Mouse (Mus musculus): ENCODE results near the gene Npr2. TPM values are rescaled to one million over a fixed set of nuclear protein-coding genes. Genes with fewer than 3 reads are reported as not detected.

Gene Npr2
- total RNA-seq, 1 experiment from 2014 or later: 0.38 TPM

DNA sequence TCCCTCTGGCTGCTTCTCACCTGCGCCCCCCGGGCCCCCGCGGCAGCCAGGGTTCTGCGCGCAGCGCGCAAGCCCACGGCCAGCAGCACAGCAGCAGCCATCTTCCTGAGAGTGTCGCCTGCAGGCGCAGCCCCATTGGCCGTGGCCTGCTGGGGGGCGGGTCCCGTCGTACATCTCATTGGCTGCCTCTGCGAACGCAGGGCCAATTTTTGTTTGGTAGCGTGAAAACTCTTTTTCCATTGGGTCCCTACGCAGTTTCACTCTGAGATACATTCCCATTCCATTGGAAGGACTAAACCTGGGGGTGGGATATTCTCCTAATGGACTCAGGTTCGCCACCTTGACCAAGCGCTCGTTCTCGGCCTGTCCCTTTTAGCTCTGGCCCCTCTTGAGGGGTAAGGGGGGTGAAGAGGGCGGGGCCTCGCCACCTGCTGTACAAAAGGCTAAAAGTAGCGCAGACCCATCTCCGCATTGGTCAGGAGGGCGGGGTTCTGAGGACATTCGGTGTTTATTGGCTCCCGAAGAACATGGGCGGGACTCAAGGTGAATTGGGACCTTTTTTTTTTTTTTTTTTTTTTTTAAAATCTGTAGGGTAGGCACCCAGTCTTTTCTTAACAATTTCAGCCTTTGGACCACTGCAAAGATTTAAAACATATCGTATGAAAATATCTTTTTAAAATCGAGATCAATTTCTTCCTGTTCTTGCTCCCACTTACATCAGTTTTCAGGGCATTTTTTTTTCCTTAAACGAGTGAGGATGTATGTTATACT lies 24.8 kb downstream of the Npr2 start, which contains the start of gene Hint2:
Gene Hint2, minus strand, starts transcription at position 128 of the 771 bp plus-strand sequence.
- ATAC-seq (replicated peaks; ENCODE audit: insufficient number of reproducible peaks, low FRiP score, low TSS enrichment, poor library complexity, severe bottlenecking): peak; percentile 96

DNA sequence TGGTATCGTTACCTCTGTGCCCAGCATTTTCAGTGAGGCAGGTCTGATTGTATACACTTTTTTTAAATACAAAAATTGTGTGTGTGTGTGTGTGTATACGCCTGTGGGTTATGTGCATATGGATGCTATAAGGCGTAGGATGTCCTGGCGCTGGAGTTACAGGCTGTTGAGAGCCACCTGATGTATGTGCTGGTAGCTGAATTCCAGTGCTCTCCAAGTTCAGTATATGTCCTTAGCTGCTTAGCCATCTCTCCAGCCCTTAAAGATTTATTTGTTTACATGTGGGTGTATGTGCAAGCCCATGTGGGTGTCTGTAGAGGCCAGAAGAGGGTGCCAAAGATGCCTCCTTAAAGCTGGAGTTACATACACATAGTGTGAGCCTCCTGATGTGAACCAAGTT lies 25.4 kb downstream of the Npr2 start:
- no peak for ATAC-seq (replicated peaks; ENCODE audit: insufficient number of reproducible peaks, low FRiP score, low TSS enrichment, poor library complexity, severe bottlenecking)

DNA sequence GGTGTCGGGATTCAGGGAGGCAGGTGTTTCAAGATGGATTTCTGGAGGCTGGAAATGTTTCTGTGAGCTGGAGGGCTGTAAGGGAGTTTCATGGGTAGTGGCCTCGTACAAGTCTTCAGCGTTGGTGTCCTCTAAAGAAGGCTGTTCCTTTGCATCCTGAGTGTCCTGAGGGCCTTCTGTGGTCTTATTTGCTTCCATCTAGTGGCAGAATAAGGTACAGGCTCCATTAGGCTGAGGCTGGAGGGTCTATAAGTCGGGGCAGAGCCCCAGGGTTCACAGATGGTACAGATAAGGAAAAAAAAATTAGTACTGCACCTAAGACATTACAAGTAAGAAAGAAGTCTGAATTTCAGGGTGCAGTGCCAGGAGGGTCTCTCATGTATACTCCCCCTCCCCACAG lies 34.7 kb downstream of the Npr2 start:
- ATAC-seq (replicated peaks; ENCODE audit: insufficient number of reproducible peaks, low FRiP score, low TSS enrichment, poor library complexity, severe bottlenecking): no peak

DNA sequence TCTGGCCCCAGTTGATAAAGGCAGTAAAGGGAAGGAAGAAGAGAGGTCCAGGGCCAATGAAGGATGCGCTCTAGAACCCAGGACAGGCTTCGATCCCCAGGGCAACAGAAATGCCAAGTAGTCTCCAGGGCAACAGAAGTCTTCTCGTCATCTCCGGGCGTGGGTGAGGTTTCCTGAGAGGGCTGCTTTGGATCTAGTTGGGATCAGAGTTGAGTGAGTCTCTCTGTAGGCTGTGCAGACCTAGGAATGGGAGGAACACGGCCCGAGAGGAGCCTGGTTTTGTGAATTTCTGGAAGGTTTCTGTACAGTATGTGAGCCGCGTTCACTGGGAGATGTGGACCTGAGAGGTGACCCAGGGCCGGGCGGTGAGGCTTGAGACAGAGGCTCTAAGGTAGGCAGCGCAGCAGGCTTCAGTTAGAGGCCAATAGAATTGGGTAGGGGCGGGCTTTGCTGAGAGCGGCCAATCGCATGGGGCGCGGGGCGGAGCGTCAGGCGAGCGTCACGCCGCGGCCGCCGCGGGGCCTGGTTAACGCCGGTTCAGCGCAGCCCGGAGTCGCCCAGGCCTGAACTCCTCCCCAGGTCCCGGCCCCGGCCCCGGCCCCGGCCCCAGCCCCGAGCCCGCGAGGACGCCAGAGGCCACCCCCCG lies 37.2 kb downstream of the Npr2 start, which contains the start of the genes Tmem8b and Fam221b:
Gene Tmem8b, plus strand, starts transcription at position 190 of the 646 bp plus-strand sequence.
Gene Fam221b, minus strand, starts transcription at position 364 of the 646 bp plus-strand sequence.
- peak; percentile 89 for ATAC-seq (replicated peaks; ENCODE audit: insufficient number of reproducible peaks, low FRiP score, low TSS enrichment, poor library complexity, severe bottlenecking)

DNA sequence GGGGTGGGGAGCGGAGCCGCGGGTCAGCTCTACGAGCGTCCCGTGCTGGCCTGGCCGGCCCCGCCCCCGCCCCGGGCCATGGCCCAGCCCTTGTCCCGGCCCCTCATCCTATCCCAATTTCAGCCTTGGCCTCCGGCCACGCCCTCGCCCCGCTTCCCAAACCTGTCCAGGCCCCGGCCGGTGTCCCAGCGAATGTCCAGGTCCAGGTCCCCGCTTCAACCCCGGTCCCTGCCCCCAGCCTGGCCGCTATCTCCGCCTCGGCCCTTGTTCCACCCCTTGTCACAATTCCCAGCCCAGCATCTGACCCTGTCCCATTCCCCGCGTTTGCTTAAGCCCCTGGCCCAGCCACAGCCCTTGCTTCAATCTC lies 37.7 kb downstream of the Npr2 start:
- ATAC-seq (replicated peaks; ENCODE audit: insufficient number of reproducible peaks, low FRiP score, low TSS enrichment, poor library complexity, severe bottlenecking): no peak

DNA sequence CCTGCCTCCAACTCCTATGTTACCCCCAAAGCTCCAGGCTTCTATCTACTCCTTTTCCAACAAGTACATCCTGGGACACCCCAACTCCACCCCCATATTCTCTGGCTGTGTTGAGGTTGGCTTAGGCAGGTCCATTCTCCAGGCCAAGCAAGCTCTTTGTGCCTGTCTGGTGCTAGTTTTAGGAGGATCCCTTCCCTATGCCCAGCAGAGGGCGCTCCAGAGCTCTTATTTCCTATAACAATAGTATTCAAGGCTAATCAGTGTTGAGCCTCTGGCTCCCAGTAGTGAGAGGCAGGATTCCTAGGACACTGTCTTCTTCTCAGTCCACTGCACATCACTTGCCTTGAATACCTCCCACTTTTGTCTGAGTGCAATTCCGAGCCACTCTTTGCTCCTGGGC lies 40.3 kb downstream of the Npr2 start:
- ATAC-seq (replicated peaks; ENCODE audit: insufficient number of reproducible peaks, low FRiP score, low TSS enrichment, poor library complexity, severe bottlenecking): peak; percentile 45

DNA sequence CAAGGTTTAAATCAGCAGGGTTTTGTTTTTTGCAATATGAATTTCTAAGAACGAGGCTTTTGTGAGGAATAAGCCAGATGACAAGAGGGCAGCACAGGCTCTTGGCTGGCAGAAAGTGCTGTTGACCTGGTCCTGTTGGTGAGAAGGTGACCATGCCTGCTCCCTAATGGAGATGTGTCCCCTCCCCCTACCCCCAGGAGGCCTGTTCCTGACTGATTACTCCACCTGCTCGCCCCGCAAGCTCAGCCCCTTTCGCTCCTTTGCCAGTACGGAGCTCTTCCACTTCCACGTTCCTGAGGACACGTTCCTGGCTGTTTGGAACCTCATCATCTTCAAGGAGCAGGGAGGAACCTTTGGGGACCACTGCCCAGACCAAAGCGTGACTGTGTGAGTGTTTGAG lies 42.0 kb downstream of the Npr2 start:
- no peak for ATAC-seq (replicated peaks; ENCODE audit: insufficient number of reproducible peaks, low FRiP score, low TSS enrichment, poor library complexity, severe bottlenecking)

DNA sequence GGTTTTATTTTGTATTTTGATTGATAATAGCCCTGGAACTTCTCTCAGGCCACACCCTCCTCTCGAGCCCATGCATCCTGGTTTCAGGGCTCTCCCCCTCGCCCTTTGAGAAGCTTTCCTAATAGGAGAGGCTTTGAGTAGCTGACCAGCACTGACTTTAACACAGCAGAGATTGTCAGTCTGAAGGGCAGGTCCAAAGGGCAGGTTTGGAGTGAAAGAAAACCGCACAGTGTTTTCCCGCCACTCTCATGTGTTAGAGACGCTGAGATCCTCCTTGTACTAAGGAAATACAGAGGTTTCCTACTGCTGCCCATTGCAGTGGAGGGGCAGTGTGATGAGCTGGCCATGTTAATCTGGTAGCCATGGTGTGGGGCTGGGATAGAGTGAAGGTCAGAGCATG lies 43.2 kb downstream of the Npr2 start:
- ATAC-seq (replicated peaks; ENCODE audit: insufficient number of reproducible peaks, low FRiP score, low TSS enrichment, poor library complexity, severe bottlenecking): no peak

DNA sequence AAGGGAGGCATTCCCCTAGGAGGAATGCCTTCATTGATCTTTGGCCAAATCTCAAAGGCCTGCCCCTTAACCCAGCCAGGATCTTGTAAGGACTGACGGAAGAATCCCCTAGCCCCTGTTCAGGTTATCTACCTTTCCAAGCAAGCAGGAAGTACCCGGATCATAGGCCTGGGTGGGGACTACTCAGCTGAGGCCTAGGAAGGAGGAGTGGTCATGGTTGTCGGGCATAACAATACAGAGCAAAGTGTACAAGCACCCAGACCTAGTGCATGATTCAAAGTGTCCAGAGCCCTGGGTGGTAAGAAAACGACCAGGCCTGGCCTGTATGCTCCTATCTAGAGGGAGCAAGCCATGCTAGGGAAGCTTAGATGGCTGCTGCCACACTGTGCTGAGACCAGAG lies 43.9 kb downstream of the Npr2 start:
- ATAC-seq (replicated peaks; ENCODE audit: insufficient number of reproducible peaks, low FRiP score, low TSS enrichment, poor library complexity, severe bottlenecking): no peak

DNA sequence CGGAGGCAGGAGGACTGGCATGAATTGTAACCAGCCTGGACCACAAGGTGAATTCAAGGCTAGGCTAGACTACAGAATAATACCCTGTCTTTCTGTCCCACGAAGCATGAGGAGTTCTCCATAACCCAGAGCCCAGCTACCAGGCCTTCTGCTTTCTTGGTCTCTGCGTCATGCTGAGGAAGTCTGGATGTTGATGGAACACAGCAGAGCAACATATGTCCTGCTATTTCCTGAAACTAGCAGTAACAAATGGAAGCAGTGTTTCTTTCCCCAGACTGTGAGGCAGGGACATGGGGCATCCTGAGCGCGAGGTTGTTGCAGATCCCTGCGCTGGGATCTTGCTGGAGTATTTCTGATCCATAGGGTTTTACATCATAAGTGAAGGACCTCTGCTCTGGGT lies 46.8 kb downstream of the Npr2 start:
- no peak for ATAC-seq (replicated peaks; ENCODE audit: insufficient number of reproducible peaks, low FRiP score, low TSS enrichment, poor library complexity, severe bottlenecking)

DNA sequence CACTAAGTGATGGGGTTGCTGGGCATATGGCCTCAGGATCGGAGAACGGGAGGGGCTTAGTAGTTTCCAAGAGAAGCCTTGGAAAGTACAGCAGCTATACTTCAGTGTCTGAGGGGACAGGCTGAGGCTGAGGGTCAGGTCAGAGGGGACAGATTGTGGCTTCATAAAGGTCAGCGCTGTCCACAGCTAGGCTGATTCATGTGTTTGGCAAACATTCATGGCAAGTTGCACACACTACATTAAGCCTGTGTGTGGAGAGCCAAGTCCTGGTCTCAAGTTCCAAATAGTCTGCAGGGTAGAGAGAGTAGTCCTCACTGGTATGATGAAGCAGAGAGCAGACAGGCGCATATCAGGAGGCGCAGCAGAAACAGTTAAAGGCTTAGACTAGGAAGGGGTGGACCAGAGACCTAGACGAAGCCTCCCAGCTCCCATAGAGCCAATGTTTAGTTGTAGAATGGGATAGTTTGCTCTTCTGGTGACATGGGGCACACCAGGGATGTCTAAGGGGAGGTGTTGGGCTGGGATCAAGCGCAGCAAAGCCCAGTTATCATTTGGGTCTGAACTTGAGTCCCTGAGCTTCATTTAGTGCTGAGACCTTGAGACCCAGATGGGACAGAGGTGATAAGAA lies 47.8 kb downstream of the Npr2 start:
- no peak for ATAC-seq (replicated peaks; ENCODE audit: insufficient number of reproducible peaks, low FRiP score, low TSS enrichment, poor library complexity, severe bottlenecking)

DNA sequence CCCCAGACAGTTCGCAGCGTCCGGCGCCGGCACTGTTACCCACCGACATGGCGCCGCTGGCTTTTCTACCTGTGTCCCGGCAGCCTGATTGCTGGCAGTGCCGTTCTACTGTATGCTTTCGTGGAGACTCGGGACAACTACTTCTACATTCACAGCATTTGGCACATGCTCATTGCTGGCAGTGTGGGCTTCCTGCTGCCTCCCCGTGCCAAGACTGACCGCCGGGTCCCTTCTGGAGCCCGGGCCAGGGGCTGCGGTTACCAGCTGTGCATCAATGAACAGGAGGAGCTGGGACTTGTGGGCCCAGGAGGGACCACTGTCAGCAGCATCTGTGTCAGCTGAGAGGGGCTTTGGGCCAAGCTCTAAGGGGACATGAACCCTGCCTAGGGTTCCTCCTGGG lies 58.3 kb downstream of the Npr2 start:
- no peak for ATAC-seq (replicated peaks; ENCODE audit: insufficient number of reproducible peaks, low FRiP score, low TSS enrichment, poor library complexity, severe bottlenecking)

DNA sequence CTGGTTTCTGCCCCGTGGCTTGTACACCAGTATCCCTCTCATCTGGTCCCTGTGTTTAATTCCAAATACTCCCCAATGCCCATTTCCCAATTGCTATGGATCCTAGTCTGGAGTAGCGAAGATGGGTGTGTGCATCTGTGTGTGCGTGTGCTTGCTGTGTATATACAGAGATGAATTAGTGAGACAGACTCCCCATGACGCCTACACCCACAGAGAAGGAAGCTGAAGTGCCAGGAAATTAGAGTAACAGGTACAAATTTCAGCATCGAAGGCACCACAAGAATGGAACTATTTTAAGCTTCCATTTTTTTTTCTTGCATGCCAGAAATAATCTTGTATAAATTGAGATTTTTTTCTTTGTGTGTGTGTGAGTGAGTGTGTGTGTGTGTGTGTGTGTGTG lies 59.3 kb downstream of the Npr2 start:
- no peak for ATAC-seq (replicated peaks; ENCODE audit: insufficient number of reproducible peaks, low FRiP score, low TSS enrichment, poor library complexity, severe bottlenecking)

DNA sequence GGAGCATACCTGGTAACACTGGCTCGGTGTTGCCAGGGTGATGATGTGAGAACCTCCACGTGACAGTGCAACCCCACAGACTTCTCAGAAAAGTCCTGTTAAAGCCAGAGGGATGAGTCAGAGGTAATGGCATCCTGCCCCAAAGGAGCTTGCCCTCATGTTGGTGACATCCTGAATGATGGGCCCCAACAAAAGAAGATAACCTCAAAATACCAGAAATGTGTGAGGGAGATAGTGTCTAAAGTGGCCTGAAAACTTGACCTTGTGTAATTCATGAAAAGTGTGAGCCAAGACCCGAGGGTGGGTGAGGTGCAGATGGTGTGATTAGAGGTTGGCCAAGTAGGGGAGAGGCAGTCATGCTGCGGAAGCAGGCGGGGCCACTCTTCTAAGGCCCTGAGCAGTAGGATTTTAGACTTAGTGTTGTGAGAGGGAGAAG lies 62.1 kb downstream of the Npr2 start:
- peak; percentile 60 for ATAC-seq (replicated peaks; ENCODE audit: insufficient number of reproducible peaks, low FRiP score, low TSS enrichment, poor library complexity, severe bottlenecking)

DNA sequence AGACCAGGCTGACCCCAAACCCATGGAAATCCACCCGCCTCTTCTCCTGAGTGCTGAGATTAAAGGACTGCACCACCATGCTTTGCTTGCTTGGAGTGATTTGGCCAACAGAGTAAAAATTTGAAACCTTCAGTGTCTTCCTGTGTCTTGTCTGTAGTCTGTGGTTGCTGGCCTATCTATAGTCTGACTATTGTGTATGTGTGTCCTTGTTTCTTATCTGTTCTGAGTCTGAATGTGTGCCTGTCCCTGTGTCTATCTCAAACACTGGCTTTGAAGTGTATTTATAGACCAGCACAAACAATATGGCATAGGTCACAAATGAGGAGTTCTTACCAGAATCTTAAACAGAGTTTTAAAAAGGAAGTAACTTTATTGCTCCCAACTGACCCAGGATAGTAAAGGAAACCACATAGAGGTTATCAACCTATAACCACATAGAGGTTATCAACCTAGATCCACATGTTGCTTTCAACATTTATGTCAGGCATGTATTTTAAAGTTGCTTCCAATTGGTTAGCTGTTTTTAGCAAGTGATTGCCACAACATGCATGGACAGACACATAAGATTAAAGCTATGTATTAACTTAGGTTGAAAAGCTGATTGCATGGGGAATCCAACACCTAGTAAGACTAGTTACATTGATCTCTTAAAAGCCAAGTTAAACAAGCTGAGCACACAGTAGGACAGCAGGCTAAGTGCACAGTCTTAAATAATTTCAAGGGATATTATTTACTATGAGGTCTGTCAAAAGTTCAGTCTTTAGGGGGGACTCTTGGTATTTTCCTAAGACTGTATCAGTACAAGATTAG lies 62.9 kb downstream of the Npr2 start:
- no peak for ATAC-seq (replicated peaks; ENCODE audit: insufficient number of reproducible peaks, low FRiP score, low TSS enrichment, poor library complexity, severe bottlenecking)

DNA sequence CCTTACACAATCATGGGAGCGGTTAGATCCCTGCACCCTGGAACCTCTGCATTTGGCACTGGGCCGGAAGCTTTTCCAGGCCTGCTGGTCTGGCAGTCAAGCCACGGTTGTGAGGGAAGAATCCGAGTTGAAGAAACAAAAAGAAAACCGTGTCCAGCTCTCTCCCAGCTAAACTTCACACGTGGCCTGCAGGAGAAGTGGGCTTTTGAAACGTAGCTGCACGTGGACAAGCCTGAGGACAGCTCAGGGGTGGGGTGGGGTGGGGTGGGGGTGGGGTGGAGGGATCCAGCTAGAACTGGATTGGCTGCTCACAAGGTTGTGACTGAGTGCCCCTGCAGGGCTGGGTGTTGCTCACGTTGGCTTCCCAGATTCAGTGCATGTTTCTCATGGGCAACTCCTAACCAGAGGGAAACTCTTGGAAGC lies 63.5 kb downstream of the Npr2 start:
- ATAC-seq (replicated peaks; ENCODE audit: insufficient number of reproducible peaks, low FRiP score, low TSS enrichment, poor library complexity, severe bottlenecking): no peak

DNA sequence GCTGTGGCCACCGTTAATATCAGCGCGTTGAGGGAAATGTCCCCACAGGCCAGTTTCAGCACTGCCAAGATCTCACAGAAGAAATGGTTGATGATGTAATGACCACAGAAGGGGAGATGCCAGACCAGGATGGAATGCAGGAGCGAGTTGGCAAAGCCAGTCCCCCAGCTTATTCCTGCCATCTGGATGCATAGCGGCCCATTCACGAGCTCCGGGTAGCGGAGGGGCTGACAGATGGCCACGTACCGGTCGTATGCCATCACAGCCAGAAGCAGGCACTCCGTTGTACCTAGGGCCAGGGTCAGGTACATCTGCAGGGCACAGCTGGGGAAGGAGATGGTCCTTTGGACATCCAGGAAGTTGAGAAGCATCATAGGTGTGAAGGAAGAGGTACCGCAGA lies 64.8 kb downstream of the Npr2 start:
- no peak for ATAC-seq (replicated peaks; ENCODE audit: insufficient number of reproducible peaks, low FRiP score, low TSS enrichment, poor library complexity, severe bottlenecking)

DNA sequence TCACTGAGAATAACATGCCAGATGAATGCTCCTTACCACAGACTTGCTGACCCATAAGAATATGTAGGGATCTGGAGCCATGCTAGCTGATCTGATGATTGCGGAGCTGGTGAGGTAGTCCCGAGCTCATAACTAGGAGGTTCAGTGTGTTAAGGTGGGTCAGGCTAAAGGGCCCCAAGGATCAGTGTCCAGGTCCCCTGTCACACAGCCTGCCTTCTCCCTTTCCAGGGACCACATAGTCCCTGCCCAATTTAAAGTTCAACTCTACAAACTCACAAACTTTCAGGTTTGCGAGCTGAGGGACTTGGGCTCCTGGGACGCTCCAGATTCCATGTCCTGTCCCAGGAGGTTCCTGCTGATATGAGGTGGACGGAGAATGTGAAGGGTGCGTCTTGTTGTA lies 69.0 kb downstream of the Npr2 start, which contains the start of gene Olfr70:
Gene Olfr70, minus strand, starts transcription at position 101 of the 400 bp plus-strand sequence.
- no peak for ATAC-seq (replicated peaks; ENCODE audit: insufficient number of reproducible peaks, low FRiP score, low TSS enrichment, poor library complexity, severe bottlenecking)

Measured in monocyte, adult 5-6 weeks (primary cell).